Mouse (Mus musculus): ENCODE data around the gene Prss16. TPM values are rescaled to one million over a fixed set of nuclear protein-coding genes. Genes with fewer than 3 reads are reported as not detected.

Prss16 gene
- total RNA-seq, 2 experiments from 2014 or later: 0.46 TPM; not detected in 1

DNA sequence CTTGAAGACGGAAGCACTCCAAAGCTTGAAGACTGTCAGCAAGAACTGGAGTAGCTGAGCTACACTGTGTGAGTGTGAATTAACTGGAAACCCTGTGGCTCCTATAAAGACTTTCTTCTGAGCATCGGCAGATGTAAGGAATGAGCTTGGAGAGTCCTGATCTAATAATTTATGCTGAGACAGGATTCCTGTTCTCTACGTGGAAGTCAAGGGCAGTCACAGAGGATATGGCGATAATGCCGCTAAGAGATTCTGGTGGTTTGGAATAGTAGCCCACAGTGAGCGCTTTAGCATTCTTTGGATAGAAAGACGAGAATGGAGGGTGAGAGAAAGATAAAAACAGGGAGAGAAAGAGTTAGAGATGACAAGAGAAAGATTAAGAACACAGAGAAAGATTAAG lies 1.7 kb downstream of the Prss16 start:
- DNase-seq (ENCODE audit: low spot score in 2 of 2): no peak

DNA sequence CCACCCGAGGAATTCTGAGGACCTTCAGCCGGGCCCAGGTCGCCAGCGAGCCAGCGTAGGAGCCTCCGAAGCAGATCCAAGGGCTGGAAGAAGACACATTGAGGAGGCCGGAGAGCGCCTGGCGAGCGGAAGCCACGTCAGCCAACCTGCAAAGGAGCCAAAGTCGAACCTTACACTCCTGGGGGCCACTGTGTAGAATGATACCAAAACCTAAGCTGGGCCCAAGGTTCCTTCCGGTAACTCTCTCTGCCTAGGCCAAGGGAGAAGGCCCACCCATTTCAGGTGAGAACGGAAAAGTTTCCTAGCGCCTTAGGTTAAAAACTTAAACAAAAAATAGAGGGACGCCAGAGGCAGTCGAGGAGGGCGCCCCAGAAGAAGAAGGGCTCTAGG lies 2.4 kb downstream of the Prss16 start:
- no peak for DNase-seq (ENCODE audit: low spot score in 2 of 2)

DNA sequence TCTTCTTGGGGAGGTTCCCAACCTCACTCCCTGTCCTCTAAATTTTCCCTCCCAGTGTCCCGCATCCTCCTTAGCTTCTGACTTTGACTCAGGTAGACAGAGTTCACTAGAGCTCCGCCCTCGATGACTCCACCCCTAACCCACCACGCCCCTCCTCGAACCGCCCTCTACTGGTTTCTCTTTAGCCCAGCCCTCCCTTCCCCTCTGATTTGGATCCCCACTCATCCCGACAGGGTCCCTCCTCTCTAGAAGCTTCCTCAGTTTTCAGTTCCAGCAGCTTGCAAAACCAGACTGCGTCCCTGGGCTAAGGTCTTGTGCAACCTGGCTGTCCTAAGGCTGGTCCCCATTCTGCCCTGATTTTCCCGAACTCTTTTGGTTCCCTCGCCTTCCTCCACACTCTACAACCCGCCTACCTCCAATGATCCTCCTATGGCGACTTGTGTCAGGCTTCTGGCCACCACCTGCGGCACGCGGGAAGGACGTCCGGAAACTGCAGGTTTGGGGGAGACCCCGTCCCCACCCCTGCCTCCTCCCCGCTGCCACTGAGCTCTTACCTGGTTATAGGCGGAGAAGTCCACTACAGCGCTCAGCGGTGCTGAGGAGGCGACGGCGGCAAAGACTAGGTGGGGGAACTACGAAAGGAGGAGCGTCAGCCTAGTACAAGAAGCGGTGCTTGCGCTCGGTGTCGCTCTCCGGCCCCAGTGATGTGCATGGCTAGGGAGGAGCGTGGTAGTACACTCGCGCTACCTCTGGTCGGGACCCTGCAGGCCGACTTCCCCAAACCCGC lies 3.0 kb downstream of the Prss16 start:
- no peak for DNase-seq (ENCODE audit: low spot score in 2 of 2)

DNA sequence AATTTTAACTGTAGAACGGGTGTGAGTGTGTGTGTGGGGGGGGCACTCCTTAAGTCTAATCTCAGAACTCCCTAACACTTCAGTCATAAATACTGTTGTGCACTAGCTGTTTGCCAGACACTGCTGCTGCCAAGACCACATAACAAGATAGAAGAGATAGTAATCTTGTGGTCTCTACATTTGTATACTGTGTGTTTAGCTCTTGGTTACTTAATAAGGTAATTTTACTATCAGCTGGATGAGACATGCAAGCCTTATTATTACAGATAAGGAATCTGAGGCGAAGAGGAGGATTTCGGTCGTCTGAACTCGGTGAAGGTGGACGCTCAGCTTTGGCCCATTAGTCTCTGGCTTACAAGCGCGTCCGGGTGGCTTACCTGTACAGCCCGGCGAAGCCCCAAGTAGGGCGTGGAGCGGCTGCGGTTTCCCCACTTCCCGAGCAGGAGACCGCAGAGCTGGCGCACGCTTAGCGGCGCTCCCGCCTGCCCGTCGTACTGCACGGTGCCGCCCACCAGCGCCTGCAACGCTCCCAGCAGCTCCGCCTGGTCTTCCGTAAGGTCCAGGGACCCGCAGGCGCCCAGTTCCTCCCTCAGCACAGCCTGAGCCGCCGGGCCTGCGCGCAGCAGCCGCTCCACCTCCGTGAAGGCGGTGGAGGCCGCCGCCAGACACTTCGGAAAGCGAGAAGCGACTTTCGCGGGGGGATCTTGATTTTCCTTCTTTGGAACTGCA lies 3.8 kb downstream of the Prss16 start:
- DNase-seq (ENCODE audit: low spot score in 2 of 2): peak in 1 of 2 experiments; percentile 20

DNA sequence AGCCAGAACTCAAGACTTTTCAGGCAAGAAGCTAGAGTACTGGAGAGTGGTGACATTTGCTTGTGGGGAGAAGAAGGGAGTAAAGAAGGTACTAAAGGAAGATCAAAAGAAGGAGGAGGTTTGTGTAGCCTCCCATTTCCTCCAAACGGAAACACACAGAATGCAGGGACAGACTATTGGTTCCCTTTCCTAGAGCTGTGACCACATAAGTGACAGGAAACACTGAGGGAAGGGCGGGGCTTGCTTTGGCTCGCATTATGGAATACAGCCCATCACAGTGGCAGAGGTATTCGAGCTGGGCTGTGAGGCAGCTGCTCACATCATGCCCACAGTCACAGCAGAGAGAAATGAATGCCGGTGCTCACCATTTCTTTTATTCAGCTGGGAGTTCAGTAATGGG lies 7.7 kb downstream of the Prss16 start:
- DNase-seq (ENCODE audit: low spot score in 2 of 2): no peak

DNA sequence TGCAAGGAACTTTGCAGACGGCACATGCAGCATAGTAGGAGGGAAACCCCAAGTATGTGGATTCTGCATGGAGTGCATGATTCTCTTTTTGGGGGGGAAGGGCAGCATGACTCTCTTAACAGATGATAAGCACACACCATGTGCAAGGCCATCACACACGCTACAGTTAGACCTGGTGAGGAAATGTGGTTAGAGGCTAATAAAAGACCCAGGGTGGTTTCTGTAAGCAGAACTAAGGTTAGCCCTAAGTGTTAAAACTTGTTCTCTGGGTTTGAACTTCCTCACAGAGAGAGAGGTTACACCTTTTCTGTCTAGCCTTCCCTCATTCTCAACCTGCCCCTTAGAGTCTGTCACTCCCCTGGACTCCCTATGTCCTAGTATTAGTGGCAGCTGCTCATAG lies 8.2 kb downstream of the Prss16 start:
- no peak for DNase-seq (ENCODE audit: low spot score in 2 of 2)

DNA sequence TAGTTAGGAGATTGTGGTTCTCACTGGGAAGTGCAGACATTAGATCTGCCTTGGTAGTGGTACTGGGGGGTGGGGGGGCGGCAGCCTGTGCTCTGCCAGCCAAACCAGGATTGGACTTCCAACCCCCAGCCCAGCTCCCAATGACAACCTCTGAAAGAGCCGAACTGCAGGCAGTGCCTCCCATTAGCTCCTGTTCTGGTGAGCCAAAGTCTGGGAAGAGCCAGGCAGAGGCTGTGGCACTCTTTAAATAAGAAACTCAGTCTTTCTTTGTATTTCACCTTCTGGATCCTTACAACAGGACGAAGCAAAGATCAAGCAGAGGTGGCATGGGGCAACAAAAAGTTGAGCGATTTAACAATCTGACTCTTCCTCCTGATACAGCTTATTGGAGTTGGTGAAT lies 10.4 kb downstream of the Prss16 start:
- no peak for DNase-seq (ENCODE audit: low spot score in 2 of 2)

DNA sequence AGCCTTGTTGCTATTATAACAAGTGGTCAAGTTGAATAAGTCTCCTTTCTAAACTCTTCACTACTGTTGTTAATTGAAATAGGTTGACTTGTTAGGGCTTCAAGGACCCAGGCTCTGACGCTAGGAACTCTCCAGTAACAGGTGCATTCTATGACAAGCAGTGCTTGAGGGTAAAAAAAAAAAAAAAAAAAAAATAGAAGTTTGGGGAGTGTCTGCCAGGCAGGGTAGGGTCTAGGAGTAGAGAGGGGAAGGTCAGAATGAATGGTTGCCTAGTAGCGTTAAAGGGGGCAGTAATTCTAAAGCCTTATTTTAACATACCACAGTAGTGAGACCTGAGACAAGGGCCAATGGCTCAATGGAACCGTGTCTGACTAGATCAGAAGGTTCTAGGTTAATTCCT lies 11.1 kb downstream of the Prss16 start:
- no peak for DNase-seq (ENCODE audit: low spot score in 2 of 2)

DNA sequence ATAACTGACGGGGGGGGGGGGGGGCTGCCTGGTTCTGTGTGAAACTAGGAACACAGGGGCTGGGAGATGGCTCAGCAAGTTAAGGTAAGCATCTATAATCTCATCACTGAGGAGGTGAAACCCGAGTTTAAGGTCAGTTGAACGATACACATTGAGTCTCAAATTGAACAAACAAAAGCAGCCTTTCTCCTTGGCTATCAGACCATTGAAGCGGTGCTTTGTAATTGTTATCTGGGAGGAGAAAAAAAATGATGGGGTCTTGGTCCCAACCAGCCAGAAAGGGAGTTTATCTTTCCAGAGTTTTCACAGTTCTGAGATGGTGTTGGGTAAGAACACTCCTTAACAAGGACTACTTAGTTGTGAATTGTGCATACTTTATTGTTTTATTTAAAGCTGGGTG lies 11.7 kb downstream of the Prss16 start:
- DNase-seq (ENCODE audit: low spot score in 2 of 2): no peak

DNA sequence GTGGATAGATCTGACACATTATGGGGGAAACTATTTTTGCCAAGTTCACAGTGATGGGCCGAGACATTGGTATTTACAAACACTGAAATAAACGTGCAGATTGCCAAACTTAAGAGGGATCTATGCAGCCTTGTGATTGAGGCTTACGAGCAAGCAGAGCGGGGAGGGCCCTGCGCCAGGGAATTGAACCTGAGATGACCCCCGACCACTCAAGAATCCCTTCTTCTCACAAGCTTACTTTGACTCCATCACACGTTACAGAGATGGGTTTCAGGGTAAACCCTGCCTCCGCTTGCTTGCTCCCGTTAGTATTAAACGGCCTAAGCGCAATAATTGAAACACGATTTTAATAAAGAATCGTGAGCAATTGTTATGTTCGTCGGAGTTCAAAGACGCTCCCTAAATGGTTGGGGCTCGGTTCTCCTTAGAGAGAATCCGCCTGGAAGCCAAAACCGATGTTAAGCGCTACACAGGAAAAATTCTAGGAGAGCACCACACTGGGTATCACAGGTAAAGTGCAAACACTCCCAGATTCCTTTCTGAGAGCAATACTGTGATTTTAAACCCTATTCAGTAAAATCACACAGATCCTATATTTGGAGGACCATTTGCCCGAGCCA lies 12.2 kb downstream of the Prss16 start:
- DNase-seq (ENCODE audit: low spot score in 2 of 2): no peak

DNA sequence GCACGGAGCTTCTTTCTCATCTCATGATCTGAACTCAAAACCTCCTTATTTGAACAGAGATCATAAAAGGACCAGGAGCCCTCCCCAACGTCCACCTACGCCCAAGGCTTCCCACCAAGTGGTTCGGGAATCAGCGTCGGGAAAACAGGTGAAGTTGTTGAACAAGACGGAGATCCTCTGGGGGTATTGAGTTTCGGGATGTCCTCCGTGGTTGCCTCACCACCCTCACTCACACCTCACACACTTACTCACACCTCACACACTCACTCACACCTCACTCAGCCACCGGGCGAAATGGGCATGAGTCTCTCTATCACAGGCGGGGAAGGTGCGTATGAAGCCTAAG lies 12.7 kb downstream of the Prss16 start:
- no peak for DNase-seq (ENCODE audit: low spot score in 2 of 2)

DNA sequence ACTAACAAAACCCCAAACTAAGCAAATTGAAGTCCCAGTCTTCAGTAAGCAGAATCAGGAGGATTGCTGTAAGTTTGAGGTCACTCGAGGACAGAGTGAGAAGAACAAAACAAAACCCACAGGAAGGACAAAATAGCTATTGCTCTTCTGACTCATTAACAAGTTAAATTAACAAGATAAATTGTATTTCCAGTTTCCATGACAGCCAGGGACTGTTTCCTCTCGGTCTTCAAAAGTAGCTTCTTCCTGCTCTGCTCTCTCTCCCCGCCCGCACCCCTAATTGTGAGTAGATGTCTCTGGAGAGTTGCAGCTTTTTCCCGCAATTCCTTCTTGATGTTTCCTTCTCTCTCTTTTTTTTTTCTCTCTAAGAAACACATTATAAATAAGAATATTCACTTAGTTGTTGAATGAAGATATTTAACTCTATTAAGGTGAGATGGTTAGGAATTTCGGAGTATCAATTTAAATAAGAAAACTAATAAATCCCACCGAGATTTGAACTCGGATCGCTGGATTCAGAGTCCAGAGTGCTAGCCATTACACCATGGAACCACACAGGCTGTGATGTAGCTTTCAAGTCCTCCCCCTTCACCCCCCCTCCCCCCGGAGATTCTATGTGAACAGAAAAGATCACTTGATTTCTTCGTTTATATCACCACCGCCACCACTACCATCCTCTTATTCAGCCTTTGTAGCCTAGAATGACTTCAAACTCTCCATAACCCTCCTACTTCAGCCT lies 13.3 kb downstream of the Prss16 start:
- DNase-seq (ENCODE audit: low spot score in 2 of 2): peak; percentile 12 to 30

DNA sequence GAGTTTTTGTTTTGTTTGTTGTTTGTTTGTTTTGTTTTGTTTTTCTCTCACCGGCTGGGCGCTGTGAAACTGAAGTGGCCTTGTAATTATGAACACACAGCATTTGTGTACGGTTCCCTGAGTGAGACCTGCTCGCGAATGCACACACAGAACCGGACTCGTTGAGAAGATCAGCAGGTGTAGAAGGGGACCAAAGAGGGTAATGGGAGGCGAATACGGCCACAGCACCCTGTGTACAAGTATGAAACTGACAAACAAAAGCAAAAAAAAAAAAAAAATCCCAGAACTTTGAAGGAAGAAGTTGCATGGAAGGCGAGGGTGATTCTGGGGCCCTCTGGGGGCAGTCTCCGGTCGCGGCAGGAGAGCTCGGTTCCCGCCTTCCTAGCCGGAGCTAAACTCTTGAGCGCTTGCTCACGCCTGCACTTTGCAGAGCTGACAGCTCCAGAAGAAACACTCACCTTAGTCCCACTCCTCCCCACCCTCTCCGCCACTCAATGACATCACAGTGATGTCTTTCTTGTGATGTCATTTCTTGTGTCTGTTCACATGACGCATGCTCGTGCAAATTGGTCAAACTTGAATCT lies 14.1 kb downstream of the Prss16 start:
- peak; percentile 8 to 24 for DNase-seq (ENCODE audit: low spot score in 2 of 2)

DNA sequence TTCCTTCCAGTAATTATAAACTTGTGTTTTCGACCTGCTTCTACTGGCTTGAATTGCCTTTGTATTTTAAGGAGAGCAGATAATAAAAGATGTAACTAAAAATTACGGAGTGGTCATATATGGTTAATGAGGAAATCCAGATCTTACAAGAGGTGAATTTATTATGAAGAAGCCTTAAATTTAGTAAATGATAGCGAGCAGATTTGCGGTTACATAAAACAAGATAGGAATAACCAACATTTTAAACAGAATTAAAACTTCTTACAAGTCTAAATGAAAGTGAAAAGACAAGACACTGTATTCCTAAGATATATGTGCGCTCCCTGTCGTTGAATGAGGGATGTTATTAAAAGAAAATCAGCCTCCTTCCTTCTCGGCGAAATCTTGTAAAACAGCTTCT lies 14.6 kb downstream of the Prss16 start:
- DNase-seq (ENCODE audit: low spot score in 2 of 2): no peak

DNA sequence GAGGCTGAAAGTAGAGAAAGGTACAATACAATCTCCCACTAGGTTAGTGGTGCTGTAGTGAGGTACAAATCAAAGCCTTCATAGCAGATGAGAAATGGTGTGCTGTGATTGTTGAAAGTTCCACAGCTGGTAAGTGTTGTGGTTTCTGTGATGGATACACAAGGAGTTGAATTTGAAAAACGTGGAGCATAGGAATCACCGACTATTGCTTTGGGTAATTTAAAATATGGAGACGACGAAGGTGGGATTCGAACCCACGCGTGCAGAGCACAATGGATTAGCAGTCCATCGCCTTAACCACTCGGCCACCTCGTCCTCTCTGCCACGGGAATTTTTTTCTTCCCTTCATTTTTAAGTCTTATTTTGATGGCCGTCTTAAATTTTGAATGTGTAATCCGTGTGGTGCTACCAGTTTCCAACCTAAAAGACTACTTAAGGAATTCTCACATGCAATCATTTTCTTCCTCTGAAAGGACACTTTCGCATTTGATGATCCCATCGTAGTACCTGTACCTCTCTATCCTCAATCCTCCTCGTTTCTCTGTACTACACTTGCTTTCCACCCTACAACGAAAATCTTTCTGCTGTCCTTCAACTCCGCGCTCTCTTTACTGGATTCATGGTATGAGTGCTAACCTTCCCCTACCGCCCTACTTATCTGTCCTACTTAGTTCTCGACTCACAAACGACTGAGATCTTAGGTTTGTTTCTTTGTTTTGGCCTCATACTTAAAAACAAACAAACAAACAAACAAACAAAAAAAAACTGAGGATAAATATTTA lies 15.4 kb downstream of the Prss16 start:
- peak; percentile 25 to 42 for DNase-seq (ENCODE audit: low spot score in 2 of 2)

DNA sequence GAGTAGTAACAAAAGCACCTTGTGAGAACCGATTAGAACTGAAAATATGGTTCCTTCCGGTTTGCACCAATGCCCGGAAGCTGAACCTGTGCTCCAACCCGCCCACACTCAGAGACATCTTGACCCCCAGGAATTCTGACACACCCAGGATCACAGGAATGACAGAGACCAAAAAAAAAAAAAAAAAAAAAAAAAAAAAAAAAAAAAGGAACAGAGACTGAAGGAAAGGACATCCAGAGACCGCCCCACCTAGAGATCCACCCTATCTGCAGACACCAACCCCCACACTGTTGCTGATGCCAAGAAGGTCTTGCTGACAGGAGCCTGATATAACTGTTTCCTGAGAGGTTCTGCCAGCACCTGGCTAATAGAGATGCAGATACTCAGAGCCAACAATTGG lies 17.0 kb downstream of the Prss16 start:
- DNase-seq (ENCODE audit: low spot score in 2 of 2): no peak

DNA sequence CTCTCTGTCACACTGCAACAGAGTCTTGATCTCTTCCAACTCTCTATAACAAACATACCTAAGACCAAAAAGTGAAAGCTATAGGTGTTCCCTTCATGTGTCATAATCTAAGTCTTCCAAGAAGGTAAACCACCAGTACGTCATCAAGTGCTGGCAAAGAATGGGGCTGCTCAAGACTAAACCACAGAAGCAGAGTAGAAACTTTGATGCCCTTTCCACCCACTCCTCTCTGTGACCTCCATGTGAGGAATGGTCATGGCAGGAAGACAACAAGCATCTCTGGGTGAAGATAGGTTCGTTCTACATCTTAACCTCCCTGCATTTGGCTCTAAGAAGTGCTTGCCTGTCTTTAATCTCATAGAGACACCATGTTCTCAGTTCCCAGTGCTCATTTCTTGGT lies 25.1 kb downstream of the Prss16 start:
- no peak for DNase-seq (ENCODE audit: low spot score in 2 of 2)

DNA sequence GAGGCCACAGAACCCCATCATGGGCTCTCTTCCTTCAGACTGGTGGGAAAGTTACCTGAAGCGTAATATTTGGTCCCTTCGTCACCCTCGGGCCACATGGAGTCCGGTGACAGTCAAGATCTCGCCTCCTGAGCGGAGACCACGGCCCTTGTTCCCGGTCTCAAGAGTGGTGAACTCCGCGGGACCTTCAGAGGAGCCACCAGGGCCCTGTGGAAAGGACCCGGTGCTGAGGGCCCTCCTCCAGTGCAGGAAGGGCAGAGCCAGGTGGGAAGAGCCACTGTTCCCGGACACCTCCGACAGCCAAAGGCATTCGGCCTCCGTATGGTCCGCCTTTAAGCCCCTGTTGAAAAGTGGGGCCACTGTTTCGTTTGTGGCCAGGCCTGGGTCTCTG lies 27.7 kb downstream of the Prss16 start:
- no peak for DNase-seq (ENCODE audit: low spot score in 2 of 2)

DNA sequence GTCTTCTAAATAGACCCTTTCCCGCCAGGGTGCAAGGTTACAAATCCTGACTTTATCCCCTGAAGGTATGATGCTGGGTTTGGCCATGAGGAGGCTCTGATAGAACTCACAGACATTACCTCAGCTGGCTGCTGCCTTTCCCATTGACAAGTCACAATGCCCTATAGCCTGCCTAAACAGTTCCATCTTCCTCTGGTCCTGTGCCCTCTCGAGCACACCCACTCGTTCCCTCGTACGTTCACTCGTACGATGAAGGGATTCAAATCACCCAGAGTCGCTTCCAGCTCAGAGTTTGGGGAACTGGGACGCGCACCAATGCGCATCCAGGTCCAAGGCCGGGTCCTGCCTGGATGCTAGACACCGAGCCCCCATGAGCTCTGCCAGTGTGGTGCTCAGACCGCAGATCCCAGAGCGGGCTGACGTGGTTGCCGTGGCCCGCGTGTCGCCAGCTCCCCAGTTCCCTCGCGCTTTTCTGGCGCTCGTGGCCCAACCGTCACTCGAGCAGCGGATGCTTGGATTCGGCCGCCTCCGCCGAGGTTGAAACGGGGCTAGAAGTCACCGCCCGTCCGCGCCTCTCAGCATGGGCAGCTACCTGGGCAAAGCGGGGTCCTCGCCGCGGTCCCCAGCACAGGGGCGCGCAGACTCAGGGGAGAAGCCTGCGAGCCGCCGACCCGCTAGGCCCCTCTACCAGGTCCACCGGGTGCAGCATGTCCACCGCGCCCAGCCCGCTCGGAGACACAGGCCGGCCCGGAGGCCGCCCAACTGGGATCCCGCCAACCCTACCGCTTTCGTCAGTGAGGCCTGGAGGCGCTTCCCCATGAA lies 28.4 kb downstream of the Prss16 start, which contains the start of gene Pom121l2:
Pom121l2 (plus strand) TSS at position 214 of the 822 bp plus-strand sequence.
- DNase-seq (ENCODE audit: low spot score in 2 of 2): peak; percentile 3 to 26

Data from layer of hippocampus, postnatal 14 days (tissue).